11 mouse cellular contexts compared by ENCODE assay signal in the genomic region with DNA sequence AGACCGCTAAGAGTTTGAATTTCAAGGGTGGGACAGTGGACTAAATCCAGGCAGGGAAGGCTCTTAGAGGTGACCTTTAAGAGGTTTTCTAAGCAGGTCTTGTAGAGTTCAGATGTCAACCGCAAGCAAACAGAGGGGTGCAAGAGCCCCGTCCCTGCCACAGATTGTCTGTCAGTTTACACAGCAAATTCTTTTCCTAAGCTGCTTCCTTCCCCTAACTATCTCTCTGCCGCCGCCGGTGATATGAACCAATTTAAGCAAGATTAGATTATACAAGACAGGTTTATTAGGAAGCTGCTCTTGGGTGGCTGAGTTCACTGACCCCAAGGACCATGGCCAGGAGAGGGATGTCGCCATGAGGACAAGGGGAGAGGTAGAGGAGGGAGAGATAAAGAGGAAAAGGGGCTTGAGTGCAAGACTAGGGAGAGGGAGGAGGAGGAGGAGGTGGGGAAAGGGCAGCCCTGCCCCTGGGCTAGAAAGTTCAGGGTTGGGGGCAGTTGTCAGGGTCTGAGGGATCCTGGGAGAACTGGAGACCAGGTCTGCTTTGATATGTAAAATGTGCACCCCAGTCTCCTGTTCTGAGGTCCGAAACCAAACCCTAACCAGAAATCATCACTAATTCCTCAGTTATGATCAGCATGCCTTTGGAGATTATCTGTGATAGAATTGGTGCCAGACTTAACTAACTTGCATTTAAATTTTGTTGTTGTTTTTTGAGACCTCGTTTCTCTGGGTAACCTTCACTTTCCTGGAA. TPM values are rescaled to one million over a fixed set of nuclear protein-coding genes. Genes with fewer than 3 reads are reported as not detected.
A peak's percentile ranks its signal among the peaks of the same experiment; 100 is the strongest.
DNase-seq lines count a peak whose midpoint lies in the region; ATAC-seq and TF ChIP-seq lines count a peak whose summit lies in the region.
"Had no signal": no experiment of that assay in that cellular context is flagged by ENCODE, and none has a peak within 500 bp of the region (broad histone marks: within the 10 kb centered on the region; RNA-seq: fewer than 3 reads in every experiment).

No protein-coding gene starts in this region.

- 16% methylated on average over 9 of the region's 9 CpGs for WGBS in hindbrain, embryonic 11.5 days
- 17% methylated on average over 9 of the region's 9 CpGs for WGBS in hindbrain, embryonic 16.5 days
- 23% methylated on average over 9 of the region's 9 CpGs for WGBS in hindbrain, postnatal 0 days

- ATAC-seq in hindbrain, embryonic 11.5 days (ENCODE audit: low FRiP score), result no peak
- no peak for ATAC-seq in hindbrain, embryonic 16.5 days
- ATAC-seq in hindbrain, postnatal 0 days, result no peak
- ATAC-seq: Patski had no signal

- no peak for TF ChIP-seq POLR2A in ES-Bruce4 (IDR thresholded peaks at IDR 0.05; ENCODE audit: insufficient read depth, low read length)

- peak; percentile 97 for TF ChIP-seq EP300 in ES-Bruce4 (IDR thresholded peaks at IDR 0.05; ENCODE audit: insufficient read depth, low read depth, low read length)

- no peak overlapping the region for H3K4me3 ChIP-seq in hindbrain, embryonic 11.5 days (ENCODE audit: low read depth, low read length)
- no peak overlapping the region for H3K4me3 ChIP-seq in hindbrain, embryonic 16.5 days (ENCODE audit: low read length)
- H3K4me3 ChIP-seq in E14TG2a.4 (replicated peaks; ENCODE audit: low read length) (peak overlapping the region; percentile 62), ES-Bruce4 (ENCODE audit: low read depth, low read length) (peak overlapping the region; percentile 9)
- H3K4me3 ChIP-seq in hindbrain, postnatal 0 days (ENCODE audit: low read length), result no peak overlapping the region

- H3K9ac ChIP-seq in hindbrain, embryonic 11.5 days (ENCODE audit: low read depth, low read length), result no peak overlapping the region
- no peak overlapping the region for H3K9ac ChIP-seq in hindbrain, embryonic 16.5 days (ENCODE audit: low read depth, low read length)
- H3K9ac ChIP-seq in ES-Bruce4 (ENCODE audit: low read depth, poor library complexity, severe bottlenecking), result peak overlapping the region; percentile 7; the same call in 1 of the 2 replicates
- H3K9ac ChIP-seq in hindbrain, postnatal 0 days (replicated peaks; ENCODE audit: low read length), result no peak overlapping the region

- H3K9me3 ChIP-seq in hindbrain, embryonic 11.5 days (ENCODE audit: control insufficient read depth, low read length), result no peaks in the 10 kb centered on the region
- H3K9me3 ChIP-seq in hindbrain, embryonic 16.5 days (ENCODE audit: control insufficient read depth, low read length), result no peaks in the 10 kb centered on the region
- no peaks in the 10 kb centered on the region for H3K9me3 ChIP-seq in E14TG2a.4 (ENCODE audit: low read length)
- no peaks in the 10 kb centered on the region for H3K9me3 ChIP-seq in ES-Bruce4 (replicated peaks; ENCODE audit: control insufficient read depth, insufficient read depth, low read length, poor library complexity, severe bottlenecking)
- H3K9me3 ChIP-seq in hindbrain, postnatal 0 days (ENCODE audit: low read length), result no peaks in the 10 kb centered on the region

- TF ChIP-seq CTCF in E14TG2a.4 (conservative IDR thresholded peaks at IDR 0.05; ENCODE audit: low read length) (no peak), ES-Bruce4 (IDR thresholded peaks at IDR 0.05; ENCODE audit: low read depth, low read length) (no peak)
- TF ChIP-seq CTCF in hindbrain, postnatal 0 days (IDR thresholded peaks at IDR 0.05; ENCODE audit: low read depth), result no peak

- H3K27me3 ChIP-seq in hindbrain, embryonic 11.5 days (ENCODE audit: control insufficient read depth, insufficient read depth, low read length), result peaks cover 22% of the 10 kb centered on the region
- H3K27me3 ChIP-seq in hindbrain, embryonic 16.5 days (replicated peaks; ENCODE audit: control insufficient read depth, insufficient read depth, low read length), result peaks cover 14% of the 10 kb centered on the region
- no peaks in the 10 kb centered on the region for H3K27me3 ChIP-seq in E14TG2a.4 (ENCODE audit: insufficient read depth, low read length)
- H3K27me3 ChIP-seq in ES-Bruce4 (ENCODE audit: control insufficient read depth, insufficient read depth, low read length, poor library complexity, severe bottlenecking), result no peaks in the 10 kb centered on the region
- peaks cover 9% of the 10 kb centered on the region; the same call in 1 of the 2 replicates for H3K27me3 ChIP-seq in hindbrain, postnatal 0 days (ENCODE audit: insufficient read depth, low read length)

- peak; percentile 14 for DNase-seq in hindbrain, embryonic 11.5 days (ENCODE audit: low spot score)
- no peak for DNase-seq in hindbrain, postnatal 0 days (ENCODE audit: low spot score)
- DNase-seq in layer of hippocampus, postnatal 36 days, result no peak
- DNase-seq in thymus, postnatal 10 days (ENCODE audit: low spot score in 2 of 2), result no peak
- DNase-seq: cerebellum, postnatal 36 days; kidney, adult 18-20 months had no signal

- 0 out of 2 replicates have a peak, but pooled peaks cover 8% of the 10 kb centered on the region for H3K4me1 ChIP-seq in hindbrain, embryonic 11.5 days (replicated peaks; ENCODE audit: control insufficient read depth, insufficient read depth, low read length)
- H3K4me1 ChIP-seq in hindbrain, embryonic 16.5 days (ENCODE audit: control insufficient read depth, insufficient read depth, low read depth, low read length), result peaks cover 21% of the 10 kb centered on the region
- H3K4me1 ChIP-seq in E14TG2a.4 (replicated peaks; ENCODE audit: low read depth, low read length) (peaks cover 46% of the 10 kb centered on the region), ES-Bruce4 (ENCODE audit: control insufficient read depth, insufficient read depth, low read length) (peaks cover 2% of the 10 kb centered on the region)
- peaks cover 6% of the 10 kb centered on the region for H3K4me1 ChIP-seq in hindbrain, postnatal 0 days (ENCODE audit: insufficient read depth, low read length)

- no peak overlapping the region for H3K27ac ChIP-seq in hindbrain, embryonic 11.5 days (ENCODE audit: low read depth, low read length)
- H3K27ac ChIP-seq in hindbrain, embryonic 16.5 days (ENCODE audit: low read depth, low read length), result no peak overlapping the region
- peak overlapping the region; percentile 95 for H3K27ac ChIP-seq in ES-Bruce4 (ENCODE audit: insufficient read depth, low read length)
- no peak overlapping the region for H3K27ac ChIP-seq in hindbrain, postnatal 0 days

- H3K4me2 ChIP-seq in hindbrain, embryonic 11.5 days (replicated peaks; ENCODE audit: low read depth, low read length), result no peak overlapping the region
- no peak overlapping the region for H3K4me2 ChIP-seq in hindbrain, embryonic 16.5 days (ENCODE audit: low read length)
- peak overlapping the region; percentile 41; the same call in 1 of the 2 replicates for H3K4me2 ChIP-seq in hindbrain, postnatal 0 days (ENCODE audit: low read depth, low read length)

- no peaks in the 10 kb centered on the region for H3K36me3 ChIP-seq in hindbrain, embryonic 11.5 days (ENCODE audit: control insufficient read depth, insufficient read depth, low read length)
- H3K36me3 ChIP-seq in hindbrain, embryonic 16.5 days (ENCODE audit: control insufficient read depth, insufficient read depth, low read length), result no peaks in the 10 kb centered on the region
- H3K36me3 ChIP-seq in E14TG2a.4 (ENCODE audit: insufficient read depth, low read length), result peaks cover 13% of the 10 kb centered on the region
- no peaks in the 10 kb centered on the region for H3K36me3 ChIP-seq in ES-Bruce4 (ENCODE audit: control insufficient read depth, insufficient read depth, low read length, poor library complexity, severe bottlenecking)
- no peaks in the 10 kb centered on the region for H3K36me3 ChIP-seq in hindbrain, postnatal 0 days (ENCODE audit: insufficient read depth, low read length)

RNA-seq across cellular contexts. Expression of a gene that starts 2.4 kb away (rescaled TPM):
- polyA plus RNA-seq in hindbrain, embryonic 11.5 days (2014; fragmentation: Nextera tagmentation; extraction: Ambion mirVana), result 7.7 and 8.8 TPM in 2 replicates
- 4.4 and 6.3 TPM in 2 replicates for polyA plus RNA-seq in hindbrain, embryonic 16.5 days (2015; fragmentation: Nextera tagmentation; extraction: Ambion mirVana)
- 166 and 190 TPM in 2 replicates for polyA plus RNA-seq in ES-Bruce4 (2011; ENCODE audit: insufficient read depth, insufficient read length, low read depth, missing spikeins)
- total RNA-seq in hindbrain, postnatal 0 days (2014; rRNA removed), result 4.3 and 6.5 TPM in 2 replicates
- polyA plus RNA-seq in hindbrain, postnatal 0 days (2015; fragmentation: Nextera tagmentation; extraction: Ambion mirVana), result 5.1 and 6.3 TPM in 2 replicates
- 1 to 10 TPM; 1.8 to 2.9 TPM for total RNA-seq in layer of hippocampus, postnatal 36 days (2021)
- total RNA-seq: megakaryocyte-erythroid progenitor cell, adult 5-6 weeks had no signal

Comparison
In these comparisons a context has a peak if more than half of its experiments do, and no peak if none do; other contexts are left out.
1. H3K4me3 ChIP-seq: peak in E14TG2a.4 (single experiment) and ES-Bruce4 (single experiment); none in hindbrain, embryonic 11.5 days (single experiment), hindbrain, embryonic 16.5 days (single experiment) and hindbrain, postnatal 0 days (single experiment).
2. RNA of a gene that starts 2.4 kb away (polyA plus RNA-seq): 166 to 190 TPM in ES-Bruce4; 7.7 to 8.8 TPM in hindbrain, embryonic 11.5 days, 4.4 to 6.3 TPM in hindbrain, embryonic 16.5 days and 5.1 to 6.3 TPM in hindbrain, postnatal 0 days; every median in the first group is over 10 times any median in the second.